Mouse (Mus musculus): Measurements from ENCODE around the gene Etv3.
"Not testable (repeated sequence)": the region's sequence is repeated elsewhere in the genome, so short reads cannot be mapped to it uniquely, and the experiment has no call there.

Etv3 gene

DNA sequence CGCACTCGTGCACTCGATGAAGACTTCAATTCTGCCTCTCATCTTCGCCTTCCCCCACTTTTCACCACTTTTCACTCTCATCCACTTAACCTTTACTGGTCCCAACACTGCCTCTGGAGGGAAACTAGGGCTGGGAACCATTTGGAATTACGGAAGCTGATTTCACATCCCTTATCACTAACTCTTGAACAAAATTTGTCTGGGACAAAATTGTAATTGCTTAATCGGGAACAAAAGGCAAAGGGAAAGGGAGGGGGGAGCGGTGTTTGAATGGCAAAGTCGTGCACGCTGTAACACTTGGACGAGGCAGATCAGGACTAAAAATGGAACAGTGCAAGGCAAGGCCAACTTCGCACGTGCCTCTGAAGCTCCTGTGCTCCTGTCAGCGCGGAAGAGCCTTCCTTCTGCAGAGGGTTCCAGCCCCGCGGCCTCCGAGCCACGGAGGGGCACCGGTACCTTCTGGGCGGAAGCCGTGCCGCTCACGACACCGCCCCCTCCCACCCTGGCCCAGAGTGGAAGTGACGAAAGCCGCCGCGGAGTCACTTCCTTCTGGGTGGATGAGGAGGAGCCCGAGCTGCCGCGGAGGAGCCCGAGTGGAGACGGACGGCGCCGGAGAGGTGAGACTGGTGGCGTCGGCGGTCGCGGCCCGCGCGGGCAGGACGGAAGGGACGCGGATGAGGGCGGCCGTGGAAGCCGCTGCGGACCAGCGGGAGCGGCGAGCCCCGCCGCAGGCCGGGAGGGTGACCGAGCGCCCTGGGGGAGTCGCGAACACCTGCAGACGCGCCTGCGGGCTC is at the start of gene Etv3:
TSS of gene Etv3 (plus strand) at position 365 of the 794 bp plus-strand sequence.
- DNase-seq (ENCODE audit: low spot score), result peak; percentile 87

GRCm38 (mm10) chr3:87477948-87478347 is 47.3 kb upstream of the Etv3 start:
- not testable (repeated sequence) for DNase-seq (ENCODE audit: low spot score)

- not testable (repeated sequence) for DNase-seq (ENCODE audit: low spot score)
These were observed 46.6 kb upstream of the Etv3 start for GRCm38 (mm10) chr3:87478596-87478995.

DNA sequence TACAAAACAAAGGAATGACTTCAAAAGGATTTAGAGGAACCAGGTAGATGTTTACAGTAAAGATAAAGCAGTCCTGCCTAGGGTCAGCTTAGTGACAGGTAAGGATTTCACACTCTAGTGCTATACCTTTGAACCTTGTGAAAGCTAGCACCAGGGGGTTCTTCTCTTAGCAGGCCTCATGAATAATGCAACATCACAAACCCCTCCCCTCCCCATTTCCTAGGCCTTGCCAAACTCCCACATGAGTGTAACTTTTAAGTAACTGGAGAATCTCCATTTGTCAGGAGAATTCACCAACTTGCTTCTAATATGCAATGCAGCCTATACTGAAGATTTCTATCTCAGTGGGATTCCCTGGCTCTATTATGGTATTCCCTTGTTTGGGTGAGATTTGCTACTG is 46.0 kb upstream of the Etv3 start:
- not testable (repeated sequence) for DNase-seq (ENCODE audit: low spot score)

GRCm38 (mm10) chr3:87487392-87487791 is 37.8 kb upstream of the Etv3 start:
- no peak for DNase-seq (ENCODE audit: low spot score)

- DNase-seq (ENCODE audit: low spot score), result no peak
These were observed 37.3 kb upstream of the Etv3 start for GRCm38 (mm10) chr3:87487911-87488310.

- no peak for DNase-seq (ENCODE audit: low spot score)
These were observed 26.9 kb upstream of the Etv3 start for GRCm38 (mm10) chr3:87498266-87498665.

DNA sequence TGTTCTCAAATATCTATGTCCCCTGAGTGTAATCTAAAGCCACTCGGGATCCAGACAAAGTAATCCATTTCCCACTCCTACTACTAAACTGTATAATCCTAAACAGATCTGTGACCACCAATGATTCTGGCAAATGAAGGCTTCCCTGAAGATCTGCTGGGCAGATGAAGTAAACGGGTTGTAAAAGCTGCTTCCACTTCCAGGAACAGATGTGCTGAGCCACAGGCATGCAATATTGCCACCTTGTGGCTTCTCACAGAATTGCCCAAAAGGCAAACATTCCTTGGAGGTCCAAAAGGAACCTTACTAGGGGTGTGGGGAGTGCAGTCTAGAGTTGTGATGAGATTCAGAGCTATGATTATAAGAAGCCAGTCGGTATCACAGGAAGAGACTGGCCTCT is 26.1 kb upstream of the Etv3 start:
- peak; percentile 45 for DNase-seq (ENCODE audit: low spot score)

DNA sequence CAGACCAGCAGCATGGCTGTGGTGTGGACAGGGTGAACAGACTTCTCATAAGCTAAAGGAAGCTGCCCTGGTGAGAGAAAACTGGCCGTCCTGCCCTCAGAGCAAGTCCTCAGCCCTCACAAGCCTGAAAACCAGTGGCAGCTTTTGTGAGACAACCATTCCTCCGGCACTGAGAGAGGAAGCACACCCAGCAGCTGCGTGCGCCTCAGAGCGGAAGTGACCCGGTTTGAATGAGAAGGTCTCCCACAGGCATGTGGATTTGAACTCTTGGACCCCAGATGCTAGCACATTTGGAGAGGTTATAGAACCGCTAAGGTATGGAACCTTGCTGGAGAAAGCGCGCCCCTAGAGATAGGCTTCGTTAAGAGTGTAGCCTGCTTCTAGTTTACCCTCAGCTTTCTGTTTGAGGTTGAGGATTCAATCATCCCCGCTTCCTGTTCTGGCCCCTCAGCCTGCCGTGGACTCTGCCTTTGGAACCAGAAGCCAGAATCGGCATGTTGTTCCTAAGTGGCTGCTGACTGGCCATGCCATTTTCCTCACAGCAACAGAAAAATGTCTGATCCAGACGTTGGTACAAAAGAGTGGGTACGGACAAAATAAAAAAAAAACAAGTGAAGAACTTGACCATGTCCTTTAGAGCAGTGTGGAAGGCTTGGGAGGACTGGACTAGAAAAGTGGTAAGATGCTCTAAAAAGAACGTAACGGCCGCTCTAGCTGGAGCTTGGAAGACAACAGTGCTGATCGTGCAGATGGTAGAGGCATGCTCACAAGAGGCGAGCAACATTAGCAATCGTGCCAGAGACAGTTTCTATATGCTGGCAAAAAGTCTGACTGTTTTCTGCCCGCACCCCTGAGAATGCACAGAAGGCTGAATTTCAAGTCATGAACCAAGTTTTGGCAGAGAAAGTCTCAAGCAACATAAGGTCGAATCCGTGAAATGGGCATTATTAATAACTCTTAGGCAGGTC is 24.8 kb upstream of the Etv3 start:
- no peak for DNase-seq (ENCODE audit: low spot score)

- DNase-seq (ENCODE audit: low spot score), result peak; percentile 50
These were observed 24.1 kb upstream of the Etv3 start for GRCm38 (mm10) chr3:87501151-87501550.

GRCm38 (mm10) chr3:87502771-87503170 is 22.4 kb upstream of the Etv3 start:
- no peak for DNase-seq (ENCODE audit: low spot score)

DNA sequence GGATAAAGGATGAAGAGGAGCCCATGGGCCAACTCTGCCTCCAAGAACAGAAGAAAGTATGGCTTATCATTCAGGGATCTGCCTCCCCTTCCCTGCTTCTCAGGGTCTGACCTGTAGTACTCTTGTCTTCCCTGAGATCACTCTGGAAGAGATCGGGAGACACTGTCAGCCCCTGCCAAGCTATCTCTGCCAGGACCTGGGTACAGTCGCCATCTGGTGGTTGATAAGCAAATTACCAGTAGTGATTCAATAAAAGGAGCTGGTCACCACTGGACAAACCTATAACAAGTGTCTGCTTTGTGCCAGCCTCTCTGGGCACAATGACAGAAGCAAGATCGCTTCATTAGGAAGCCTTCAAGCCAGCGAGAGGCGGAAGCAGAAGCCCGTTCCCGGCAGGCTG is 20.9 kb upstream of the Etv3 start:
- no peak for DNase-seq (ENCODE audit: low spot score)

DNA sequence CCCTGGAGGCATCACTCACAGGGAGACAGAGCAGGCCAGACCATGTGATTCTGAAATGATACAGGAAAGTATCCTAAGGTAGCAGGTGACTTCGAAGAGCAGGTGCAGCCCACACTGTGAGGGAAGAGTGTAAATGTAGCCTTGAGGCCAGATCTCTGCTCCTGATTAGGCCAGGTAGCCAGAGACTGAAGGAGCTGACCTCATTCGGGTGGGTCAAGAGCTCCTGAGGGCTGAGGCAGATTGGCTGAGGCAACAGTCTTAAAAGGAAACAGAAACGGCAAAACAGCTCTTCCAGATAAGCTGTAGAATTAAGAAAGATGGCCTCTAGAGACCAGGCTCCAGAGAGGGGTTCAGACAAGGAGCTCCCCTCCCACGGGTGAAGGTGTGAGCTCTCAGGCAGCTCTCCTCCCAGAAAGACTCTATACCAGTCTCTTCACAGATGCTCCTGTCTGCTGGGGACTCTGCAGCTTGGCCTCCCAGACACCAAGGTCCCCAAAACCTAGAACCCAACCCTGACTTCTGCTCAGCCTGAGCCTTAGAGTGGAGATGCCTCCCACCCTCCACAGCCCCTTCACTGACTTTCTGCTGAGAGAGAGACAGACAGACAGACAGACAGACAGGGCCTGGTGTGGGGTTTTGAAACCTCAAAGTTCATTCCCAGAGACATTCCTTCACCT is 20.3 kb upstream of the Etv3 start:
- DNase-seq (ENCODE audit: low spot score), result no peak

DNA sequence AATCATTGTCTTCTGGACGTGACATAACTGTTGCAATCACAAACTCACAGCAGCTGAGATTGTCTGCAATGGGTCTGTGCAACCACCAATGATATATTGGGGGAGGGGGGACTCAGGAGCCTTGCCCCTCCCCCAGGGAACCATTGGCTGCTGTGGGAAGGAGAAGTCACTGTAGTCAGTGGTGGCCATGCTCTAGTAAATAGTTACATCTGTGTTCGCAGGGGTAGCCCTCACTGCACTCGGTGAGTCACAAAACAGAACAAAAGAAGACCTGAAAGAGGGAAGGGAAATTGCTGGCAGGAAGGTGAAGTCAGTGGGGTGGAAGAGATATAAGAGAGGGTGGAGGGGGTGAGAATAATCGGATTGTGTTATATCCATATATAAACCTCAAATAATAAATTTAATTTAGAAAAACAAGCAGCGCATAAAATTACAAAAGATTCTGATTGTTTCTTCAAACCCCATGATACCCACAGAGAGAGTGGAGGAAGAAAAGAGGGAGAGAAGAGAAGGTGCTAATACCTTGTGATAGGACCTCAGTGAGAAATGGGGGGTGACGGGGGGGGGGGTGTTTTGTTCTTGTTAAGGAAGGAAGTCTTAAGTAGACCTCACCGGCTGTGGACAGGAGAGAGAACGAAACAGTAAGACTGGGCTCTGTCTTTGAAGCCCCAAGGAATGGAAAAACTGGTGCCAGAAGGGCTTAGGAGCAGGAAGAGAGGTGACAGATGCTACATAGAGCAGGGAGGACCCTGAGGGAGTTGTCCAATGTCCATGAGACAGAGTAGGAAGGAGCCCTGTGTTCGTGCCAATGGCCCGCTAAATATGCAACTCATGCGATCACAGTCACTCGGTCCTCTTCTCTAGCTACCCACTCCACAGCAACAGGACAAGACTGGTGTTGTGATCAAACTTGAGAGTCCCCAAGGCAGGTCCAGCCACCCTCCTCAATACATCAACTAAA is 18.5 kb upstream of the Etv3 start:
- no peak for DNase-seq (ENCODE audit: low spot score)

- DNase-seq (ENCODE audit: low spot score), result peak; percentile 77
These were observed 16.9 kb upstream of the Etv3 start for GRCm38 (mm10) chr3:87508205-87508901.

GRCm38 (mm10) chr3:87509061-87509460 is 16.1 kb upstream of the Etv3 start:
- DNase-seq (ENCODE audit: low spot score), result no peak

DNA sequence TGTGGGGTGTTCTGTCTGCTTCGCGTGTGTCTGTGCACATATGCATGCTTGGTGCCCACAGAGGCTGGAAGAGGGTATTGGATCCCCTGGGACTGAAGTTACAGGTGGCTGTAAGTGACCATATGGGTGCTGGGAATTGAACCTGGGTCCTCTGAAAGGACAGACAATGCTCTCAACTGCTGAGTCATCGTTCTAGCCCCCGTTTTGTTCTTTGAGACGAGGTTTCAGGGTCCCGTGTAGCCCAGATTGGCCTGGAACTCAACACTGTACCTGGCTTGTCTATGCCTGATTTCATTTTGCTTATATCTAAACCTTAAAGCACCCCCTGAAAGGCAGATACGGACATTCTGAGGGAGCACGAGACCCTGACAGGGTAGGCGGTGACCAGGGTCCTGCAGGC is 14.4 kb upstream of the Etv3 start:
- DNase-seq (ENCODE audit: low spot score), result no peak

DNA sequence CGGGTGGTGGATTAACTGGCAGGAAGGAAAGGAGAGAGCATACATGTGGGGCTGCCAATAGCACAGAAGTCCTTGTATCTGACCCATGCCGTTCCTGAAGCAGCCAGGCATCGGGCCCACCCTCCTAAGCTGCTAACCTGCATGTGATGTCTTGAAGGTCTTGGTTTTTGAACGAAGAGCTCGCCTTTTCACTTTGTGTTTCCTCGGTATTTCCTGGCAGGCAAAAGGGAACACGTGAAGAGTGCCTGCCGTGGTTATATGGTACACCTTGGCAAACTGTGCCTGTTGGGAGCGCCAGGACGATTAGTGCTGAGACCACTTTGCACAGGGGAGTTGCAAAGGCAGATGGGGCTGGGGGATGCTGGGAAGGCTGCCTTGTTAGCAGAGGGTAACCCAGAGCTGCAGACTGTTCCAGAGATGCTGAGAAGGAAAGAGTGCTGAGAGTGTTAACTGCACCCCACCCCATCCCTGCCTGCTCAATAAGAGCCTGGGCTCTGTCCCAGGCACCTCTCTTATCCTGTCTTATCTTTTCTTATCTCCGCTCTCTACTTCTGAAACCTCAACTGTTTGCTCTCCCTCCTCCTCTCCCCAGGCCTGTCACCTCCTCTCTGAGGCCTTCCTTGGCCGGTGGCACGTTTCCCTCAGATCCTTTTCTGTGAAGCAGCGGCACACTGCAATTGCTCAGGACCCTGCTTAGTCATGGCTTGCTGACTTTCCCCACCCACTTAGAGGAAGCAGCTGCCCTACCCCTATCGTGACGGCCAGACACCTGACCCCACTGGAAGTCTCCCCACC is 13.0 kb upstream of the Etv3 start:
- DNase-seq (ENCODE audit: low spot score), result no peak

- DNase-seq (ENCODE audit: low spot score), result no peak
These were observed 9.6 kb upstream of the Etv3 start for GRCm38 (mm10) chr3:87515567-87516081.
